Mouse (Mus musculus) neural tube, embryonic 11.5 days (tissue): Measurements from ENCODE around the gene Krt17. TPM values are rescaled to one million over a fixed set of nuclear protein-coding genes. Genes with fewer than 3 reads are reported as not detected.
A peak's percentile ranks its signal among the peaks of the same experiment; 100 is the strongest.
"Not testable (repeated sequence)": the region's sequence is repeated elsewhere in the genome, so short reads cannot be mapped to it uniquely, and the experiment has no call there.

Source experiments
- ATAC-seq: fragments of 200-750 bp; cut with Nextera tagmentation; 2 replicates; pipeline ENCODE4 v1.8.0; 2017; ENCODE audit warnings: moderate number of reproducible peaks, mild to moderate bottlenecking, moderate TSS enrichment, moderate library complexity; ENCODE audit not compliant: insufficient read depth, low FRiP score, low TSS enrichment
- DNase-seq: peaks from one replicate; pipeline ENCODE4 v3.0.0-alpha.2; 2015; ENCODE audit warnings: low spot score
- H3K27ac ChIP-seq: fragments of 300-500 bp; sonication (generic); 2 replicates; pipeline ENCODE4 v1.5.1; 2014; ENCODE audit warnings: low read depth, mild to moderate bottlenecking, low read length
- H3K27me3 ChIP-seq: fragments of 300-500 bp; sonication (generic); 2 replicates; pipeline ENCODE4 v1.6.1; 2014; ENCODE audit warnings: mild to moderate bottlenecking, low read length, mixed read lengths; ENCODE audit not compliant: control insufficient read depth, insufficient read depth
- H3K36me3 ChIP-seq: fragments of 300-500 bp; sonication (generic); 2 replicates; pipeline ENCODE4 v1.6.1; 2014; ENCODE audit warnings: mild to moderate bottlenecking, low read length, moderate library complexity, mixed read lengths; ENCODE audit not compliant: control insufficient read depth, insufficient read depth
- H3K4me1 ChIP-seq: fragments of 300-500 bp; sonication (generic); 2 replicates; pipeline ENCODE4 v1.6.1; 2014; ENCODE audit warnings: low read length, mixed read lengths; ENCODE audit not compliant: control insufficient read depth, insufficient read depth
- H3K4me2 ChIP-seq: fragments of 300-500 bp; sonication (generic); 2 replicates; pipeline ENCODE4 v1.6.1; 2014; ENCODE audit warnings: low read depth, mild to moderate bottlenecking, moderate library complexity
- H3K4me3 ChIP-seq: fragments of 300-500 bp; sonication (generic); 2 replicates; pipeline ENCODE4 v1.5.1; 2014; ENCODE audit warnings: low read depth, low read length
- H3K9ac ChIP-seq: fragments of 300-500 bp; sonication (generic); 2 replicates; pipeline ENCODE4 v1.6.1; 2014; ENCODE audit warnings: mild to moderate bottlenecking, low read length
- H3K9me3 ChIP-seq: fragments of 300-500 bp; sonication (generic); 2 replicates; pipeline ENCODE4 v1.6.1; 2016; ENCODE audit warnings: low read length; ENCODE audit not compliant: control insufficient read depth
- WGBS: fragments of 180-500 bp; shearing (Covaris S2); extraction: QIAGEN DNeasy Blood & Tissue Kit; methylation state at CpG from one replicate; pipeline ENCODE4 v1.1.7; 2014; 5-methylcytosine and 5-hydroxymethylcytosine counted together
- polyA plus RNA-seq: library from polyadenylated mRNA; unstranded; fragments of >200 nt; fragmentation: Nextera tagmentation; extraction: Ambion mirVana; gene quantifications from 2 replicates; pipeline ENCODE4 v1.2.1, GENCODE M21; 2014

The Krt17 gene
- 0.88 and 1.1 TPM in 2 replicates for polyA plus RNA-seq

GRCm38 (mm10) chr11:100260514-100261234 is at the start of gene Krt17:
Gene Krt17 (minus strand): TSS chr11:100261029.
- DNase-seq (no peak), ATAC-seq (no peak)
- Histone ChIP-seq H3K27ac (no peak within 1 kb of the TSS), H3K4me3 (no peak within 1 kb of the TSS), H3K4me1 (no peaks in the 10 kb centered on the region), H3K4me2 (no peak within 1 kb of the TSS), H3K9ac (no peak within 1 kb of the TSS), H3K27me3 (no peaks in the 10 kb centered on the region), H3K36me3 (no peaks in the 10 kb centered on the region), H3K9me3 (no peaks in the 10 kb centered on the region)
- 82% methylated on average over 14 of the region's 21 CpGs for WGBS

GRCm38 (mm10) chr11:100308672-100309071 is 47.8 kb upstream of the Krt17 start:
- not testable (repeated sequence) for H3K36me3 ChIP-seq, H3K4me2 ChIP-seq, H3K4me1 ChIP-seq, H3K4me3 ChIP-seq, H3K9ac ChIP-seq, H3K27me3 ChIP-seq, DNase-seq, H3K9me3 ChIP-seq, ATAC-seq, H3K27ac ChIP-seq
- WGBS: 94% methylated on average over 5 of the region's 6 CpGs

- H3K9ac ChIP-seq: no peak overlapping the region
- no peak overlapping the region for H3K4me3 ChIP-seq
- ATAC-seq (no peak), DNase-seq (no peak)
- H3K27me3 ChIP-seq: no peaks in the 10 kb centered on the region
- no peaks in the 10 kb centered on the region for H3K4me1 ChIP-seq
- no peak overlapping the region for H3K27ac ChIP-seq
- H3K9me3 ChIP-seq: no peaks in the 10 kb centered on the region
- no peak overlapping the region for H3K4me2 ChIP-seq
- no peaks in the 10 kb centered on the region for H3K36me3 ChIP-seq
- 86% methylated on average over 5 of the region's 5 CpGs for WGBS
Observed at GRCm38 (mm10) chr11:100307900-100308299, 47.1 kb upstream of the Krt17 start.

- no peak overlapping the region for H3K9ac ChIP-seq
- DNase-seq (no peak), ATAC-seq (no peak)
- H3K4me2 ChIP-seq: no peak overlapping the region
- no peak overlapping the region for H3K27ac ChIP-seq
- no peaks in the 10 kb centered on the region for H3K27me3 ChIP-seq
- 93% methylated on average over 5 of the region's 5 CpGs for WGBS
- no peaks in the 10 kb centered on the region for H3K36me3 ChIP-seq
- no peak overlapping the region for H3K4me3 ChIP-seq
- no peaks in the 10 kb centered on the region for H3K4me1 ChIP-seq
- H3K9me3 ChIP-seq: no peaks in the 10 kb centered on the region
Observed at GRCm38 (mm10) chr11:100301292-100301691, 40.5 kb upstream of the Krt17 start.

GRCm38 (mm10) chr11:100300293-100300692 is 39.5 kb upstream of the Krt17 start:
- Histone ChIP-seq H3K9me3 (no peaks in the 10 kb centered on the region), H3K27me3 (no peaks in the 10 kb centered on the region), H3K4me2 (no peak overlapping the region), H3K9ac (no peak overlapping the region), H3K27ac (no peak overlapping the region), H3K4me3 (no peak overlapping the region), H3K4me1 (no peaks in the 10 kb centered on the region), H3K36me3 (no peaks in the 10 kb centered on the region)
- DNase-seq (peak; percentile 66), ATAC-seq (no peak)
- WGBS: 10% methylated on average over 5 of the region's 5 CpGs

- Histone ChIP-seq H3K4me1 (no peaks in the 10 kb centered on the region), H3K9ac (no peak overlapping the region), H3K4me2 (peak overlapping the region; percentile 10; the same call in 1 of the 2 replicates), H3K36me3 (no peaks in the 10 kb centered on the region), H3K9me3 (no peaks in the 10 kb centered on the region), H3K27ac (no peak overlapping the region), H3K4me3 (no peak overlapping the region), H3K27me3 (no peaks in the 10 kb centered on the region)
- DNase-seq (peak; percentile 81), ATAC-seq (no peak)
- WGBS: 21% methylated on average over 18 of the region's 18 CpGs
Observed at GRCm38 (mm10) chr11:100298274-100299036, 37.6 kb upstream of the Krt17 start.

GRCm38 (mm10) chr11:100297801-100298200 is 37.0 kb upstream of the Krt17 start:
- Histone ChIP-seq H3K4me1 (no peaks in the 10 kb centered on the region), H3K9ac (no peak overlapping the region), H3K4me3 (no peak overlapping the region), H3K9me3 (no peaks in the 10 kb centered on the region), H3K36me3 (no peaks in the 10 kb centered on the region), H3K27me3 (no peaks in the 10 kb centered on the region), H3K27ac (no peak overlapping the region), H3K4me2 (peak overlapping the region; percentile 10; the same call in 1 of the 2 replicates)
- WGBS: 29% methylated on average over 5 of the region's 5 CpGs
- ATAC-seq (no peak), DNase-seq (peak; percentile 39)

- no peaks in the 10 kb centered on the region for H3K36me3 ChIP-seq
- WGBS: 8% methylated on average over 10 of the region's 10 CpGs
- DNase-seq (peak; percentile 90), ATAC-seq (peak; percentile 21; the same call in 1 of the 2 replicates)
- H3K4me2 ChIP-seq: no peak overlapping the region
- H3K9ac ChIP-seq: no peak overlapping the region
- H3K27me3 ChIP-seq: no peaks in the 10 kb centered on the region
- H3K9me3 ChIP-seq: no peaks in the 10 kb centered on the region
- H3K4me1 ChIP-seq: no peaks in the 10 kb centered on the region
- no peak overlapping the region for H3K4me3 ChIP-seq
- no peak overlapping the region for H3K27ac ChIP-seq
Observed at GRCm38 (mm10) chr11:100295308-100295707, 34.5 kb upstream of the Krt17 start.
